Mouse (Mus musculus): ENCODE data around the gene Vmn1r175. TPM values are rescaled to one million over a fixed set of nuclear protein-coding genes. Genes with fewer than 3 reads are reported as not detected.
"Not testable (repeated sequence)": the region's sequence is repeated elsewhere in the genome, so short reads cannot be mapped to it uniquely, and the experiment has no call there.

Vmn1r175 gene
- not detected for total RNA-seq (2021)
- long read RNA-seq, experiment 1, result 0 reads
- long read RNA-seq, experiment 2, result 0 reads

GRCm38 (mm10) chr7:23810543-23810942 lies at the start of gene Vmn1r175:
Gene Vmn1r175 (minus strand): TSS chr7:23810643.
- not testable (repeated sequence) for H3K4me3 ChIP-seq; DNase-seq (ENCODE audit: low spot score in 2 of 2)

DNA sequence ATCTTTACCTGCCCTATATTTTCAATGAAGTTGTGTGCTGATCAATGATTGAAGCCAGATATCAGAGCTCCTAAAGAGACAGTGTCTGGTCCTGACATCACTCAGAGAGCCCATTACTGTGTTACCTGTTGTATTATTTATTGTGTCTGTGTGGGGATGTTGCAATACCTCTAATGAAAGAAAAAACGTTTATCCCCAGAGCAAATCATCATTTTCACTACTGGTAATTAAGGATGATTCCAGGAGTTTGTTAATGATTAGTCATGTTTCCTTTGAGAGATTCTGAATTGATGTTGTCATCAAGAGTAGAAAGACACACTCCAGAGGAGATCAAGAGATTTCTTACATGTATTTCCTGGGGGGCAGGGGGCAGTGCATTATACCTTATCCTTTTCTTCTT lies 26.8 kb upstream of the Vmn1r175 start, which contains the start of gene Vmn1r176:
Gene Vmn1r176, minus strand, starts transcription at position 101 of the 400 bp plus-strand sequence.
- not testable (repeated sequence) for DNase-seq (ENCODE audit: low spot score in 2 of 2); H3K4me3 ChIP-seq; H3K27ac ChIP-seq

More at GRCm38 (mm10) chr7:23810543-23810942, at the start of gene Vmn1r175:
- H3K27ac ChIP-seq, result not testable (repeated sequence)

GRCm38 (mm10) chr7:23784526-23784925 lies 25.9 kb downstream of the Vmn1r175 start:
- Histone ChIP-seq H3K4me3 (no peak overlapping the region), H3K27ac (no peak overlapping the region)
- no peak for DNase-seq (ENCODE audit: low spot score in 2 of 2)
- TF ChIP-seq CTCF (conservative IDR thresholded peaks at IDR 0.05), result no peak

Other genes starting within 250 kb of the Vmn1r175 start
- gene Vmn1r169, start 235.1 kb downstream of the Vmn1r175 start, total RNA-seq (2021), result not detected
- not detected for gene Vmn1r170, start 204.5 kb downstream of the Vmn1r175 start, total RNA-seq (2021)
- not detected for gene Vmn1r171, start 179.9 kb downstream of the Vmn1r175 start, total RNA-seq (2021)
- not detected for gene Vmn1r172, start 152.3 kb downstream of the Vmn1r175 start, total RNA-seq (2021)
- gene Vmn1r173, start 109.9 kb downstream of the Vmn1r175 start, total RNA-seq (2021), result not detected
- gene Vmn1r174, start 58.4 kb downstream of the Vmn1r175 start, total RNA-seq (2021), result not detected
- not detected for gene Vmn1r176, start 26.7 kb upstream of the Vmn1r175 start, total RNA-seq (2021)
- not detected for gene Vmn1r177, start 55.8 kb upstream of the Vmn1r175 start, total RNA-seq (2021)
- gene Vmn1r178, start 81.4 kb upstream of the Vmn1r175 start, total RNA-seq (2021), result not detected
- gene Vmn1r179, start 116.3 kb upstream of the Vmn1r175 start, total RNA-seq (2021), result not detected
- gene Vmn1r180, start 140.0 kb upstream of the Vmn1r175 start, total RNA-seq (2021), result not detected
- gene Vmn1r181, start 164.0 kb upstream of the Vmn1r175 start, total RNA-seq (2021), result not detected
- not detected for gene V1rd19, start 191.0 kb upstream of the Vmn1r175 start, total RNA-seq (2021)
- gene Vmn1r183, start 242.6 kb upstream of the Vmn1r175 start, total RNA-seq (2021), result not detected